Mouse (Mus musculus): Measurements from ENCODE around the gene Yars. TPM values are rescaled to one million over a fixed set of nuclear protein-coding genes. Genes with fewer than 3 reads are reported as not detected.
"Not testable (repeated sequence)": the region's sequence is repeated elsewhere in the genome, so short reads cannot be mapped to it uniquely, and the experiment has no call there.

Yars gene
- polyA plus RNA-seq, 1 experiment from 2014 or later = 92.6 TPM

DNA sequence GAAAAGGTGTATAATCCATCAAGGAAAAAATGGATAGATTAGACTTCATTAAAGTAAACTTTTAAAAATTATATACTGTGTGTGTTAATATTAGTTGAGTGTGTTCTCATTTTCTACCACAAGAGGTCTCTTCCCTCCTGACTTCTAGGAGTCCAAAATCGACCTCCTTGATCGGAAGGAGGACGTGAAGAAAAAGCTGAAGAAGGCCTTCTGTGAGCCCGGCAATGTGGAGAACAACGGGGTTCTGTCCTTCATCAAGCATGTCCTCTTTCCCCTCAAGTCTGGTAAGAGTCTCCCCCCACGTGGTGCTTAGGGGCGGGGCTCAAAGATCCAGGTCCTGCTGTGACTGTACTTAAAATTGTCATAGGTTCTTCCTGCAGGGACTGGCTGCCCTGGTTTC is 19.9 kb downstream of the Yars start:
- WGBS = 57% methylated on average over 7 of the region's 7 CpGs
- Histone ChIP-seq H3K27me3 (ENCODE audit: control insufficient read depth, insufficient read depth, low read length) (no peaks in the 10 kb centered on the region), H3K9me3 (ENCODE audit: control insufficient read depth, low read length) (no peaks in the 10 kb centered on the region), H3K9ac (ENCODE audit: low read depth, low read length) (no peak overlapping the region), H3K4me2 (replicated peaks; ENCODE audit: low read depth, low read length) (no peak overlapping the region), H3K27ac (ENCODE audit: low read depth, low read length) (no peak overlapping the region), H3K4me3 (ENCODE audit: low read length) (no peak overlapping the region), H3K36me3 (ENCODE audit: control insufficient read depth, insufficient read depth, low read length) (peaks cover 84% of the 10 kb centered on the region), H3K4me1 (ENCODE audit: control insufficient read depth, insufficient read depth, low read length) (no peaks in the 10 kb centered on the region)
- no peak for ATAC-seq (ENCODE audit: low FRiP score, low TSS enrichment)

DNA sequence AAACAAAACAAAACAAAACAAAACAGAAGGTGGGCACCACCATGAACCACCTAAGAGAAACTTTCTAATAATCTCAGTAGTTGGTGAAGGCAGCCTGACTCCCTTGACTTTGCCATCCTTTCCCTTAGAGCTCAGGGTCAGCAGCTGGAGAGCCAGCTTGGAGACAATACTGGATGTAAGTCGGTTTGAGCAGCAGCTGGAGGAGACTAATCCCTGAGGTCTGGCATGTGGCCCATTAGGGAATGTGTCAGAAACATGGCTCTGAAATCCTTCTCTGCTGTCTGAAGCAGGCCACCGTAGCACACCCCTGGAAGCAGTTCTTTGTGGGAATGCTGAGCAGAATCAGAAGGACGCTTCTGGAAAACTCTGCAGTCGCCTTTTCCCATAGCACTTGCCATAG is 21.9 kb downstream of the Yars start:
- H3K9me3 ChIP-seq (ENCODE audit: control insufficient read depth, low read length) = no peaks in the 10 kb centered on the region
- H3K4me3 ChIP-seq (ENCODE audit: low read length) = no peak overlapping the region
- H3K4me2 ChIP-seq (replicated peaks; ENCODE audit: low read depth, low read length) = no peak overlapping the region
- 91% methylated on average over 4 of the region's 4 CpGs for WGBS
- no peak for ATAC-seq (ENCODE audit: low FRiP score, low TSS enrichment)
- no peak overlapping the region for H3K9ac ChIP-seq (ENCODE audit: low read depth, low read length)
- H3K27me3 ChIP-seq (ENCODE audit: control insufficient read depth, insufficient read depth, low read length) = no peaks in the 10 kb centered on the region
- H3K36me3 ChIP-seq (ENCODE audit: control insufficient read depth, insufficient read depth, low read length) = peaks cover 86% of the 10 kb centered on the region
- no peak overlapping the region for H3K27ac ChIP-seq (ENCODE audit: low read depth, low read length)
- H3K4me1 ChIP-seq (ENCODE audit: control insufficient read depth, insufficient read depth, low read length) = no peaks in the 10 kb centered on the region

DNA sequence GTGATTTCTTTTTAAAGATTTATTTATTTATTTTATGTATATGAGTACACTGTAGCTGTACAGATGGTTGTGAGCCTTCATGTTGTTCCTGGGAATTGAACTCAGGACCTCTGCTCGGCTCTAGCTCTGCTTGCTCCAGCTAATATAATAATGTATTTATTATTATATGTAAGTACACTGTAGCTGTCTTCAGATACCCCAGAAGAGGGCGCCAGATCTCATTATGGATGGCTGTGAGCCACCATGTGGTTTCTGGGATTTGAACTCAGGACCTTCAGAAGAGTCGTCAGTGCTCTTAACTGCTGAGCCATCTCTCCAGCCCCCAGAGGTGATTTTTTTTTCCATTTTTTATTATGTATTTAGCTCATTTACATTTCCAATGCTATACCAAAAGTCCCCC is 22.9 kb downstream of the Yars start:
- peaks cover 86% of the 10 kb centered on the region for H3K36me3 ChIP-seq (ENCODE audit: control insufficient read depth, insufficient read depth, low read length)
- not testable (repeated sequence) for ATAC-seq (ENCODE audit: low FRiP score, low TSS enrichment); H3K4me1 ChIP-seq (ENCODE audit: control insufficient read depth, insufficient read depth, low read length); H3K9me3 ChIP-seq (ENCODE audit: control insufficient read depth, low read length); H3K27ac ChIP-seq (ENCODE audit: low read depth, low read length); H3K9ac ChIP-seq (ENCODE audit: low read depth, low read length); H3K4me2 ChIP-seq (replicated peaks; ENCODE audit: low read depth, low read length); H3K4me3 ChIP-seq (ENCODE audit: low read length); H3K27me3 ChIP-seq (ENCODE audit: control insufficient read depth, insufficient read depth, low read length)
- 80% methylated on average over 3 of the region's 3 CpGs for WGBS

DNA sequence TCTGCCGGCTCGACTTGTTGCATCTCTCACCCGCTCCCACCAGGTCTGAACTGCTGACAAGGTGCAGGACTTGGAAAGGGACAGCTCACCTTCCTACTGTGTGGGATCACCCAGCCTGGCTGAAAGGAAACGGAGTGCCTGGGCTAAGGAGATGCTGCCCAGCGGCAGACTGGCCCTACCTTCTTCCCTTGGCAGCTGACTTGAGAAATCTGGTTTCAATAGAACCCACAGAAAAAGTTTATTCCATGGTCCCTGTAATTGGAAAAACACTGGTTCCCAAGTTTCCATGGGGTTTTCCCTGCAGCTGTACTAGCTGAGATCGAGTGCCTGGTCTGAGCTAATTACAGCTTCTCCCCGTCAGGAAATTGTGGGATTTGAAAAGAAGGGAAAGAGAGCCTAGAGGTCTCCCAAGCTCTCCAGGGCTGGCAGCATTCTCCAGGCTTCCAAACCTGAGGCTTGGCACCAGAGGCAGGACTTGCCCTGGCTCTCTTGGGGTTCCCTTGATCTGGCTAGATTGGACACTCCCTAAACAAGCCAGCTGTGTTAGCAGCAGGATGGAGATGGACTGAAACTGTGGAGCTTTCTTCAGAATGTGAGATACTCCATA is 29.1 kb downstream of the Yars start:
- WGBS = 75% methylated on average over 7 of the region's 7 CpGs
- H3K36me3 ChIP-seq (ENCODE audit: control insufficient read depth, insufficient read depth, low read length) = peaks cover 91% of the 10 kb centered on the region
- no peak overlapping the region for H3K4me2 ChIP-seq (replicated peaks; ENCODE audit: low read depth, low read length)
- H3K27me3 ChIP-seq (ENCODE audit: control insufficient read depth, insufficient read depth, low read length) = no peaks in the 10 kb centered on the region
- no peak for ATAC-seq (ENCODE audit: low FRiP score, low TSS enrichment)
- no peaks in the 10 kb centered on the region for H3K9me3 ChIP-seq (ENCODE audit: control insufficient read depth, low read length)
- peaks cover 7% of the 10 kb centered on the region for H3K4me1 ChIP-seq (ENCODE audit: control insufficient read depth, insufficient read depth, low read length)
- H3K9ac ChIP-seq (ENCODE audit: low read depth, low read length) = no peak overlapping the region
- no peak overlapping the region for H3K4me3 ChIP-seq (ENCODE audit: low read length)
- H3K27ac ChIP-seq (ENCODE audit: low read depth, low read length) = no peak overlapping the region

DNA sequence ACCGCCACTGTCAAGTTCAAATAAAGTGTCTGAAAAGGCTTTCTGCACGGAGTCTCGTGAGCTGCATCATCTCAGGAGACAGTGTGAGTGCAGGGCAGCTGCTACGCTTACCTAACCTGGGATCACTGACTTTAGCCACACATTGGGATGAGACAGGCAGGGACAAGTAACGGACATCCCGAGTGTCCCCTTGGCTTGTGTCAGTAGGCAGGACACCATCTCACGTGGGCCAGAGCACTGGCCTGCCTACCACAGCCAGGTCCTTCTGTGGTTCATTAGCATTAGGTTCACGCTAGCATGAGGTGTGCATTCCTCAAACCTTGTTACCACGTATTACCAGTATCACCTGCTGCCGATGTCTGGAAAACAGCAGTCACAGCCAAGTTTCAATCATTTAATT is 29.6 kb downstream of the Yars start:
- Histone ChIP-seq H3K4me1 (ENCODE audit: control insufficient read depth, insufficient read depth, low read length) (peaks cover 9% of the 10 kb centered on the region), H3K9ac (ENCODE audit: low read depth, low read length) (no peak overlapping the region), H3K27me3 (ENCODE audit: control insufficient read depth, insufficient read depth, low read length) (no peaks in the 10 kb centered on the region), H3K27ac (ENCODE audit: low read depth, low read length) (no peak overlapping the region), H3K9me3 (ENCODE audit: control insufficient read depth, low read length) (no peaks in the 10 kb centered on the region), H3K4me2 (replicated peaks; ENCODE audit: low read depth, low read length) (no peak overlapping the region), H3K36me3 (ENCODE audit: control insufficient read depth, insufficient read depth, low read length) (peaks cover 86% of the 10 kb centered on the region), H3K4me3 (ENCODE audit: low read length) (no peak overlapping the region)
- no peak for ATAC-seq (ENCODE audit: low FRiP score, low TSS enrichment)
- WGBS = 87% methylated on average over 10 of the region's 10 CpGs

DNA sequence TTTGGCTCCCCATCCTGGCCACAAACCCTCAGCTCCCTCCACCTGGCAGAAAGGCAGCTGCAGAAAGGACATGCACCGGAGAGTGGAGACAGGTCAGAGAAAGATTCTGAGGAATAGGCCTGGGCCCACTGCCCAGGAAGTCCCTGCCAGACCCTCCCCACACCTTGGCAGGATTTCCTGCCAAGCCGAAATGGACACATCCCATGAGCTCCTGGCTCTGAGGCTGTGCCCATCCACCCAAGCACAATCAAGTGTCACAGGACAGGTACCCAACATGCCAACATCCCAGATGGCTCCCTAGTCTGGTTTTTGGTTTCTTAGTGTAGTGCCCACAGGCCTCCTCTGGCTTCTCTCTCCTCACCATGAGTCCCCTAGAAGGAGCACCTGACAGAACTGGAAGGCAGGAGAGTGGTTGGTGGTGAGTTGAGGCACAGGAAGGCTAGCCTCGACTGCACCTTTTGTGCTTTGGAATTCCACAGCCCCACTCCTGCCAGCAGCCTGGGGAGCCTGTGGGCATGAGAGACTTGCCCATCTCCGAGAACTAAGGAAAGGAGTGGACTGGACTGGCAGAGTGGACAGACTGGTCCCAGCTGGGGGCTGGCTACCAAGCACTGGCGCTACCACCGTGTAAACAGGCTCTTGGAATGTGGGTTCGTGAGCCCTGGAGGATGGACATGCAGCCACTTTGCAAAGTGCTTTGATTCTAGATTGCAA is 31.0 kb downstream of the Yars start:
- H3K4me2 ChIP-seq (replicated peaks; ENCODE audit: low read depth, low read length) = no peak overlapping the region
- peaks cover 82% of the 10 kb centered on the region for H3K36me3 ChIP-seq (ENCODE audit: control insufficient read depth, insufficient read depth, low read length)
- WGBS = 81% methylated on average over 7 of the region's 7 CpGs
- no peaks in the 10 kb centered on the region for H3K27me3 ChIP-seq (ENCODE audit: control insufficient read depth, insufficient read depth, low read length)
- H3K4me3 ChIP-seq (ENCODE audit: low read length) = no peak overlapping the region
- peaks cover 10% of the 10 kb centered on the region for H3K4me1 ChIP-seq (ENCODE audit: control insufficient read depth, insufficient read depth, low read length)
- no peak overlapping the region for H3K9ac ChIP-seq (ENCODE audit: low read depth, low read length)
- no peaks in the 10 kb centered on the region for H3K9me3 ChIP-seq (ENCODE audit: control insufficient read depth, low read length)
- no peak for ATAC-seq (ENCODE audit: low FRiP score, low TSS enrichment)
- H3K27ac ChIP-seq (ENCODE audit: low read depth, low read length) = no peak overlapping the region

DNA sequence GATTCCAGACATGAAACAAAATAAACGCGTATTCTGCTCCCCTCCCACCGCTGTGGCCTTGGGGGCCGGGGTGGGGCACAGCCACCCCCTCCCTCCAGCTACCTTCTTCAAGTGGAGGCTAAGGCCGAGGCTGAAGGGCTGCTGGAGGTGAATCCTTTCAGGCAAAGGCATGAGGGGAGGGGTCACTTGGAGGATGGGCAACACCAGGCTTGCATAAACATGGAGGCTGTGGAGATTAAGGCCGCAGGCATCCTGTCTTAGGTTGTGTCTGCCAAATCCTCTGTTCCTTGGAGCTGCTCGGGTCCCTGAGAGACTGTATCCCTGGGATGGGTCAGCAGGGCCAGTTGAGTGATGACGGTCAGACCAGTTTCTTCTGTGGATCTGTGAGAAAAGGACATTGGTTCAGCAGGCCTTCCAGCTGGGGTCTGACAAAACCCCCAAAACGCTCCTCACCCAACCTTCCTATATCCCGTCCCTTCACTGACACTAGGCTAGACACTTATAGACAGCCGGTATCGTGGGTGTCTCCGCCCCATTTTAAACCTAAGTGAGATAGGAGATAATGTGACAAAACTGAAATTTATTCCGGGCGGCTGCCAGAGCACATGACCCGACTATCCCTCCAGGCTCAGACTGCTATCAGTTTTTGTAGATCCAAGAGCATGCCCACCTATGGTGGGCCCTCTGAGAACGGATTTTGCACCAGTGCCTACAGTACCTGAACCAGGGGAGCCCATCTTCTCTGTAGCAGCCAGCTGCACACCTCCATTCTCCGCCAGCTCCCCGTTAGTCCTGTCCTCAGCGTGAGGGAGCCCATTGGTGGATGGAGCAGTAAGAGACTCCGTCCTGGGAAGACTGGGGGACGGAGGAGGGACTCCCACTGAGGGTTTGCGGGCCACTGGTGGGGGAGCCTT is 31.8 kb downstream of the Yars start:
- H3K9me3 ChIP-seq (ENCODE audit: control insufficient read depth, low read length) = no peaks in the 10 kb centered on the region
- H3K4me1 ChIP-seq (ENCODE audit: control insufficient read depth, insufficient read depth, low read length) = peaks cover 19% of the 10 kb centered on the region
- H3K27ac ChIP-seq (ENCODE audit: low read depth, low read length) = no peak overlapping the region
- no peaks in the 10 kb centered on the region for H3K27me3 ChIP-seq (ENCODE audit: control insufficient read depth, insufficient read depth, low read length)
- no peak overlapping the region for H3K4me3 ChIP-seq (ENCODE audit: low read length)
- peaks cover 76% of the 10 kb centered on the region for H3K36me3 ChIP-seq (ENCODE audit: control insufficient read depth, insufficient read depth, low read length)
- H3K9ac ChIP-seq (ENCODE audit: low read depth, low read length) = no peak overlapping the region
- no peak overlapping the region for H3K4me2 ChIP-seq (replicated peaks; ENCODE audit: low read depth, low read length)
- ATAC-seq (ENCODE audit: low FRiP score, low TSS enrichment) = no peak
- 82% methylated on average over 23 of the region's 23 CpGs for WGBS

DNA sequence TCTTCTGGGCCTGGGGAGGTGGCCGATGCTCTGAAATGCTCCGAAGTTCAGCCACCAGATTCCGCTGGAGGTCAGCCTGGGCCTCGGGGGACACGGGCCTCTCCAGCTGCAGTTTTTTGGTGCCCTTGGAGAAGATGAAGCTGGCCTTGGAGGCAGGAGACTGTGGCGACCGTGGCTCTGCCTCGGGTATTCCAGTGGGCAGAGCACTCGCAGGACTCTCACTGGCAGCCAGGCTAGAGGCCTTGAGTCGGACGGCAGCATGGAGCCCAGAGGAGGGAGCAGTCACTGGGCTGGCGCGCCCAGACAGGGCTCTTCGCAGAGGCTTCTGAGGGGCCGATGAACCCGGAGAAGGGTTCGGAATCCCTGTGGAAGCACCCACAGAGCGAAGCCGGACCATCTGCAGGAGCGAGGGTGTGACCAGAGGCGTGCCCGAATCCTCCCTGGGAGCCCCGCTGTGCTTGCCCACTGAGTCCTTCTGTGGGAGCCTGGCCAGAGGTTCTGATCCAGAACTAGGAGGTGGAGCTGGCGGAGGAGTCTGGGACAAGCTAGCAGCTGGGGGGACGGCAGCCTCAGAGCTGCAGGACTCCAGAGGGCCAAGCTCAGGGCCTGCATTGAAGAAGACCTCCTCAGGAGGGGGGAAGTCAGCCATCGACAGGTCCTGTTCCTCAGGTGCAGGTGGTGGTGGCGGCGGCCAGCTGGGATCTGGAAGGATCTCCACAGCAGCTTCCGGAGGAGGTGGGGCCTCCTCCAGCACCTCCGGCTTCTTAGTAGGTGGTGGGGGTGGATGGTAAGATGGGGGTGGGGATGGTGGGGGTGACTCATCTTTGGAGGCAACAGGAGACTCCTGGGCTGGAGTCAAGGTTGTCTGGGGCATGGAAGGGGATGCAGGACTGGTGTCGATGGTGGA is 32.7 kb downstream of the Yars start:
- H3K4me2 ChIP-seq (replicated peaks; ENCODE audit: low read depth, low read length) = no peak overlapping the region
- H3K9me3 ChIP-seq (ENCODE audit: control insufficient read depth, low read length) = no peaks in the 10 kb centered on the region
- no peak overlapping the region for H3K9ac ChIP-seq (ENCODE audit: low read depth, low read length)
- WGBS = 79% methylated on average over 30 of the region's 31 CpGs
- H3K4me3 ChIP-seq (ENCODE audit: low read length) = no peak overlapping the region
- H3K4me1 ChIP-seq (ENCODE audit: control insufficient read depth, insufficient read depth, low read length) = peaks cover 27% of the 10 kb centered on the region
- no peak for ATAC-seq (ENCODE audit: low FRiP score, low TSS enrichment)
- H3K27ac ChIP-seq (ENCODE audit: low read depth, low read length) = no peak overlapping the region
- H3K36me3 ChIP-seq (ENCODE audit: control insufficient read depth, insufficient read depth, low read length) = peaks cover 67% of the 10 kb centered on the region
- H3K27me3 ChIP-seq (ENCODE audit: control insufficient read depth, insufficient read depth, low read length) = no peaks in the 10 kb centered on the region

All from kidney, embryonic 14.5 days (tissue).